Mouse (Mus musculus) retina, embryonic 14.5 days (tissue): ENCODE results near the gene Plekha4.

Experiments
- DNase-seq: peaks from one replicate; pipeline ENCODE4 v3.0.0-alpha.2; 2015; ENCODE audit warnings: low spot score

The Plekha4 gene

GRCm38 (mm10) chr7:45568601-45569473 is 42.7 kb downstream of the Plekha4 start:
- no peak for DNase-seq

GRCm38 (mm10) chr7:45570103-45570741 is 44.1 kb downstream of the Plekha4 start, which contains the start of gene Bcat2:
Gene Bcat2 (plus strand): TSS chr7:45570153.
- DNase-seq = peak; percentile 74

- no peak for DNase-seq
Measured at GRCm38 (mm10) chr7:45571966-45572365, 45.8 kb downstream of the Plekha4 start.

- no peak for DNase-seq
Measured at GRCm38 (mm10) chr7:45573954-45574353, 47.8 kb downstream of the Plekha4 start.

- no peak for DNase-seq
Measured at GRCm38 (mm10) chr7:45574472-45575379, 48.6 kb downstream of the Plekha4 start.

- DNase-seq = no peak
Measured at GRCm38 (mm10) chr7:45585923-45586322, 59.8 kb downstream of the Plekha4 start.

- DNase-seq = no peak
Measured at GRCm38 (mm10) chr7:45587631-45588592, 61.8 kb downstream of the Plekha4 start.

GRCm38 (mm10) chr7:45589173-45589572 is 63.0 kb downstream of the Plekha4 start:
- peak; percentile 92 for DNase-seq

GRCm38 (mm10) chr7:45589898-45590297 is 63.8 kb downstream of the Plekha4 start:
- no peak for DNase-seq

GRCm38 (mm10) chr7:45590874-45591273 is 64.7 kb downstream of the Plekha4 start:
- peak; percentile 27 for DNase-seq

GRCm38 (mm10) chr7:45591880-45592279 is 65.8 kb downstream of the Plekha4 start:
- no peak for DNase-seq

GRCm38 (mm10) chr7:45593118-45593815 is 67.1 kb downstream of the Plekha4 start:
- DNase-seq = peak; percentile 82

- DNase-seq = no peak
Measured at GRCm38 (mm10) chr7:45595176-45595575, 69.0 kb downstream of the Plekha4 start.

GRCm38 (mm10) chr7:45596107-45596506 is 70.0 kb downstream of the Plekha4 start:
- no peak for DNase-seq

GRCm38 (mm10) chr7:45597013-45597412 is 70.9 kb downstream of the Plekha4 start:
- DNase-seq = no peak

- DNase-seq = no peak
Measured at GRCm38 (mm10) chr7:45597527-45597926, 71.4 kb downstream of the Plekha4 start.

- no peak for DNase-seq
Measured at GRCm38 (mm10) chr7:45598960-45599879, 73.1 kb downstream of the Plekha4 start.
